Mouse (Mus musculus): ENCODE data around the gene Rimbp2. TPM values are rescaled to one million over a fixed set of nuclear protein-coding genes. Genes with fewer than 3 reads are reported as not detected.

Rimbp2 gene
- polyA plus RNA-seq, 1 experiment, result 1.2 TPM

DNA sequence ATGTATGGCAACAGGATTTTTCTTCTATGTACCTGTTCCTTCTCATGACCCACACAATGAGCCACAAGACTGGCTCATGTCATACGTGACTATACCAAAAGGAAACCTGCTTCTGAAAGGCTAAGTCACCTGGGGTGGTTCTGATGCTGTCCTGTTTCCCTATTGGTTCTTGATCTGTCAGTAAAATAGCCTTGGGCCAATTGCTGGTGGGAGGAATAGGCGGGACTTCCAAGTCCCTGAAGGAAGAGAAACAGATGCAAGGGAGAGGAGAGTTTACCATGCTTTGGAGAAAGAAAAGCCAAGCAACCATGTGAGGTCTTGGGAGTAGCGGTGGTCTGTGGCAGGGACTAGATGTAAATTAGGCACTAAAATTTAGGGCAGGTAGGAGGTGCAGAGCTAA is 81.6 kb downstream of the Rimbp2 start:
- no peak overlapping the region for H3K4me3 ChIP-seq (ENCODE audit: control insufficient read depth, low read depth, low read length)
- H3K4me1 ChIP-seq (ENCODE audit: control insufficient read depth, insufficient read depth, low read length), result no peaks in the 10 kb centered on the region
- no peaks in the 10 kb centered on the region for H3K27me3 ChIP-seq (ENCODE audit: control insufficient read depth, insufficient read depth, low read length)
- H3K36me3 ChIP-seq (ENCODE audit: control insufficient read depth, insufficient read depth, low read length), result no peaks in the 10 kb centered on the region
- H3K27ac ChIP-seq (ENCODE audit: control insufficient read depth, insufficient read depth, low read depth, low read length), result no peak overlapping the region
- no peak for TF ChIP-seq POLR2A (IDR thresholded peaks at IDR 0.05; ENCODE audit: control insufficient read depth, low read depth, low read length)
- no peak for TF ChIP-seq CTCF (IDR thresholded peaks at IDR 0.05; ENCODE audit: control insufficient read depth, insufficient read depth, insufficient replicate concordance, low read depth, low read length)

DNA sequence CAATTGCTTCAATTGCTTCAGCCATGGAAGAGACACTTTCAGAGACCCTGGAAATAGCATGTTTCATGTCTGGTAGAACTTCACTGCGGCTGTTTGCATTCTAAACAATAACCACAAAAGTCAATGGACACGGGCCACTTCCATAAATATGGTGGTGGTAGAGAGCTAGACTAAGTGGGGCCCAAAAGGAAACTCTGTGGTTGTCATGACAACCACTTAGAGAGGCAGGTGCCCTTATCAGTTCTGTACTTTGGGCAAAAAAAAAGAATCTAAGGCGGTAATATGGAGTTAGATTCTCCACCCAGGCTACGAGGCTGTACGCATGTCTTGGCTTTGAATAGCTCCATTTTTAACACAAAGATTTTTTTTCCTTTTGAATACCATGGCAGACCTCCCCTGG is 86.5 kb downstream of the Rimbp2 start:
- no peaks in the 10 kb centered on the region for H3K36me3 ChIP-seq (ENCODE audit: control insufficient read depth, insufficient read depth, low read length)
- TF ChIP-seq CTCF (IDR thresholded peaks at IDR 0.05; ENCODE audit: control insufficient read depth, insufficient read depth, insufficient replicate concordance, low read depth, low read length), result no peak
- TF ChIP-seq POLR2A (IDR thresholded peaks at IDR 0.05; ENCODE audit: control insufficient read depth, low read depth, low read length), result no peak
- H3K4me3 ChIP-seq (ENCODE audit: control insufficient read depth, low read depth, low read length), result no peak overlapping the region
- no peak overlapping the region for H3K27ac ChIP-seq (ENCODE audit: control insufficient read depth, insufficient read depth, low read depth, low read length)
- H3K27me3 ChIP-seq (ENCODE audit: control insufficient read depth, insufficient read depth, low read length), result no peaks in the 10 kb centered on the region
- H3K4me1 ChIP-seq (ENCODE audit: control insufficient read depth, insufficient read depth, low read length), result no peaks in the 10 kb centered on the region

DNA sequence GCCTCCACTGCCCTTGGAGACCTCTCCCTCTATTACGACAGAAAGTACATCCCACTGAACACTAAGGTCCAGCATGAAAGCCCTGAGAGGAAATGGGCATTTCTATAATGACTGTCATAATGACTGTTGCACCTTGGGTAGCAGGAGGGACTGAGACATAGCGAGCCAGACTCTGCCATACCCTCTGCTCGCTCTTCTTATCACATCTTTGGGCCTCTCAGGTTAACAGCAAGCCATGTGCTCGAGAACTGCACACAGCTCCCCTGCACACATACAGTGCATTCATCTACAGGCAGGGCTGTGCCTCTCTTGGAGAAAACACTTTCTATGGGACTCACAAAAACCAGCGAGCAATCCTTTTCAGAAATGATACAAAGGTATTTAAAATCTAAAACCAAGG is 87.0 kb downstream of the Rimbp2 start:
- no peak overlapping the region for H3K27ac ChIP-seq (ENCODE audit: control insufficient read depth, insufficient read depth, low read depth, low read length)
- H3K36me3 ChIP-seq (ENCODE audit: control insufficient read depth, insufficient read depth, low read length), result no peaks in the 10 kb centered on the region
- no peak overlapping the region for H3K4me3 ChIP-seq (ENCODE audit: control insufficient read depth, low read depth, low read length)
- H3K27me3 ChIP-seq (ENCODE audit: control insufficient read depth, insufficient read depth, low read length), result no peaks in the 10 kb centered on the region
- no peaks in the 10 kb centered on the region for H3K4me1 ChIP-seq (ENCODE audit: control insufficient read depth, insufficient read depth, low read length)
- TF ChIP-seq POLR2A (IDR thresholded peaks at IDR 0.05; ENCODE audit: control insufficient read depth, low read depth, low read length), result no peak
- no peak for TF ChIP-seq CTCF (IDR thresholded peaks at IDR 0.05; ENCODE audit: control insufficient read depth, insufficient read depth, insufficient replicate concordance, low read depth, low read length)

DNA sequence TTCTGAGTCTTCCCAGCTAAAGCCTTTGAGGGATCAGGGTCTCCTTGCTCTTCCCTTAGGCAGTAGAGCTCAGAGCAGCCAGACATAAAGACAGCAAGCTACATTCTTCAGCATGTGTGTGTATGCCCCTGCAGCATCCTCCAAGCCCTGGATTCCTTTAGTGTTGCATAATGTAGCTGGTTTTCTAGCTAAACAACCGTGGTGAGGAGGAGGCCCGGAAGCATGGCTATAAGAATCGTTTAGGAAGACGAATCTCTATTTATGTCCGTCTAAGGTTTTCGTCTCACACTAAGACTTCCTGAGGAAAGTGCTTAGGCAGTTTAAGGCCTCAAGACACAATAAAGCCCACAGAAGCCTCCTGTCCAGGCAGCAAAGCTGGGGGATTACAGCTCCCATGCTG is 89.8 kb downstream of the Rimbp2 start:
- TF ChIP-seq POLR2A (IDR thresholded peaks at IDR 0.05; ENCODE audit: control insufficient read depth, low read depth, low read length), result no peak
- no peak for TF ChIP-seq CTCF (IDR thresholded peaks at IDR 0.05; ENCODE audit: control insufficient read depth, insufficient read depth, insufficient replicate concordance, low read depth, low read length)
- H3K27ac ChIP-seq (ENCODE audit: control insufficient read depth, insufficient read depth, low read depth, low read length), result no peak overlapping the region
- H3K27me3 ChIP-seq (ENCODE audit: control insufficient read depth, insufficient read depth, low read length), result no peaks in the 10 kb centered on the region
- H3K36me3 ChIP-seq (ENCODE audit: control insufficient read depth, insufficient read depth, low read length), result no peaks in the 10 kb centered on the region
- H3K4me1 ChIP-seq (ENCODE audit: control insufficient read depth, insufficient read depth, low read length), result no peaks in the 10 kb centered on the region
- H3K4me3 ChIP-seq (ENCODE audit: control insufficient read depth, low read depth, low read length), result no peak overlapping the region

DNA sequence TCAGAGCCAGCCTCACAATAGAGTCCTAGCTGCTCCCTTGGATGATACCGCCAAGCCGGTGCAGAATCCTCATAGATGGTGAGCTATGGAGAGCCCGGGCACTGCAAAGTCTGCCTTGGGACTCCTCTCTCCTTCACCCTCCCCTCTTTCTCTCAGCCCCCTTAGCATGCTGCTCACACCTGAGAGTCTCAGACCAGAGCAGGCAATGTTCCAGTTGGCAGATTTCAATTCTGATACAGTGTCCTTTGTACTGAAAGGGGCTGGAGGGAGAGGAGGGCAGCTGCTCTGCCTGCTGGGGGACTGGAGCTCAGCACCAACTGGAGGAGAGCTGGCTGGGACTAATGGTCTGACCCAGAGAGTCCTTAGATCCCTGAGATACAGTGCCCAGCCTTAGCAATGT is 92.4 kb downstream of the Rimbp2 start:
- Histone ChIP-seq H3K36me3 (ENCODE audit: control insufficient read depth, insufficient read depth, low read length) (no peaks in the 10 kb centered on the region), H3K27me3 (ENCODE audit: control insufficient read depth, insufficient read depth, low read length) (no peaks in the 10 kb centered on the region), H3K4me1 (ENCODE audit: control insufficient read depth, insufficient read depth, low read length) (no peaks in the 10 kb centered on the region), H3K27ac (ENCODE audit: control insufficient read depth, insufficient read depth, low read depth, low read length) (no peak overlapping the region), H3K4me3 (ENCODE audit: control insufficient read depth, low read depth, low read length) (no peak overlapping the region)
- TF ChIP-seq POLR2A (IDR thresholded peaks at IDR 0.05; ENCODE audit: control insufficient read depth, low read depth, low read length) (no peak), CTCF (IDR thresholded peaks at IDR 0.05; ENCODE audit: control insufficient read depth, insufficient read depth, insufficient replicate concordance, low read depth, low read length) (no peak)

DNA sequence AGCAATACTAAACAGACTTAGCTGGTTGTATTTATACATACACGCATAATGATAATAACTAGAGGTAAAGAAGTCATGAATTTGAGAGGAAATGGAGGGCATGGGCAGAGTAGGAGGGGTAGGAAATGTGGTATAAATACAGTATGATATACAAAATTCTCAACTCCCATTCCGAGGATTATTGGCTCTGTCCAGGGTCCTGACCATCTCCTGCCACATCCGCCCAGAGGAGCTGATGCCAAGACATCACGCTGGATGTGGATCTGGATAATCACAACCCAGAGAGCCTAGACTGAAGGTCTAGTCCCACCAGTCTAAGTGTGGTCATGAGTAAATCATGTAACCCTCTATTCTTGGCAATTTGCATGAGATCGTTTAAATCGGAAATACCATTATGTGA is 100.5 kb downstream of the Rimbp2 start:
- Histone ChIP-seq H3K27ac (ENCODE audit: control insufficient read depth, insufficient read depth, low read depth, low read length) (no peak overlapping the region), H3K36me3 (ENCODE audit: control insufficient read depth, insufficient read depth, low read length) (no peaks in the 10 kb centered on the region), H3K27me3 (ENCODE audit: control insufficient read depth, insufficient read depth, low read length) (no peaks in the 10 kb centered on the region), H3K4me3 (ENCODE audit: control insufficient read depth, low read depth, low read length) (no peak overlapping the region), H3K4me1 (ENCODE audit: control insufficient read depth, insufficient read depth, low read length) (no peaks in the 10 kb centered on the region)
- no peak for TF ChIP-seq CTCF (IDR thresholded peaks at IDR 0.05; ENCODE audit: control insufficient read depth, insufficient read depth, insufficient replicate concordance, low read depth, low read length)
- TF ChIP-seq POLR2A (IDR thresholded peaks at IDR 0.05; ENCODE audit: control insufficient read depth, low read depth, low read length), result no peak

DNA sequence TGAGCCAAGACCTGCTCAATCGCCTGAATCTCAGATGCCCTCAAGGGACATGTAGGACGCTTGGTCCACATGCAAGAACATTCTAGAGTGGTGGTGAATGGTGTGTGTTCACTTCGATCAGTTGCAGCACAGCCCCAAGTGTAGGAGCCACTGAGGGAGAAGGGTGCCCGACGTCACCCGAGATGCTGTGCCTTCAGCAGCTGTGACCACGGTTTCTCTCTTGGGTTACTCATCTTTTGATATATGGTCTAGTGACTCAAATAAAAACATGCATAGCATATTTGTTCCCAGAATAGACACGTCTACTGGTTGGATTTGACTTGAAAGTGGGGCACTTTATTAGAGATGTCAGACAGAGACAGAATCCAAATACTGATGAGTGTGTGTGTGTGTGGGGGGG is 105.5 kb downstream of the Rimbp2 start:
- Histone ChIP-seq H3K27ac (ENCODE audit: control insufficient read depth, insufficient read depth, low read depth, low read length) (no peak overlapping the region), H3K27me3 (ENCODE audit: control insufficient read depth, insufficient read depth, low read length) (no peaks in the 10 kb centered on the region), H3K4me1 (ENCODE audit: control insufficient read depth, insufficient read depth, low read length) (no peaks in the 10 kb centered on the region), H3K4me3 (ENCODE audit: control insufficient read depth, low read depth, low read length) (no peak overlapping the region), H3K36me3 (ENCODE audit: control insufficient read depth, insufficient read depth, low read length) (no peaks in the 10 kb centered on the region)
- TF ChIP-seq CTCF (IDR thresholded peaks at IDR 0.05; ENCODE audit: control insufficient read depth, insufficient read depth, insufficient replicate concordance, low read depth, low read length) (no peak), POLR2A (IDR thresholded peaks at IDR 0.05; ENCODE audit: control insufficient read depth, low read depth, low read length) (no peak)

DNA sequence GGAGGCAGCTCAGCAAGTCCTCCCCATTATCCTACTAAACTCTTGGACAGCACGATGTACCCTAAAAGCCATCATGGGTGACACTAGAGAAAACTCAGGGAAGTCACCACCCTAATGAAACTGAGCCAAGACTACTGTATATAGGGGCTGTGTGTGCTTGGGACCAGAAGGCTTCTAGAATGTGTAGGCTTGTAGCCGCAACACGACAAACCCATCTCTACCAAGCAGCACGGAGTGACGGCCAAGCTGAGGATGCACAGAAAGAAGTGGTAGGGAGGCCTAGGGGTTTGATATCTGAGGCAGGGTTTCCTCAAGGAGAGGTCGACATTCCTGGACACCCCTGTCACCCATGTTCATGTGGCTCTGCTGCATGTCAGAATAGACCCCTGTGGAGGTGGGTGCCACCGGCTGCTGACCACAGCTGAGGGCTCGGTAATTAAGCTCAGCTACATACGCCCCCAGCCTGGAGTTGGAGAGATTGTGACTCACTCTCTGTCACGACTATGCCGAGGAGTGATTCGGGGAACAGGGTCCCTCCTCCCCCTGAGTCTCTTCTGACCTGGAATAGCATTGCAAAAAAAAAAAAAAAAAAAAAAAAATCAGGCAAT is 106.7 kb downstream of the Rimbp2 start:
- TF ChIP-seq POLR2A (IDR thresholded peaks at IDR 0.05; ENCODE audit: control insufficient read depth, low read depth, low read length) (no peak), CTCF (IDR thresholded peaks at IDR 0.05; ENCODE audit: control insufficient read depth, insufficient read depth, insufficient replicate concordance, low read depth, low read length) (no peak)
- H3K27me3 ChIP-seq (ENCODE audit: control insufficient read depth, insufficient read depth, low read length), result no peaks in the 10 kb centered on the region
- H3K4me3 ChIP-seq (ENCODE audit: control insufficient read depth, low read depth, low read length), result no peak overlapping the region
- no peak overlapping the region for H3K27ac ChIP-seq (ENCODE audit: control insufficient read depth, insufficient read depth, low read depth, low read length)
- no peaks in the 10 kb centered on the region for H3K4me1 ChIP-seq (ENCODE audit: control insufficient read depth, insufficient read depth, low read length)
- H3K36me3 ChIP-seq (ENCODE audit: control insufficient read depth, insufficient read depth, low read length), result no peaks in the 10 kb centered on the region

All from testis, adult 2 months (tissue).